ENCODE assay signal across 8 mouse cellular contexts in the genomic region with DNA sequence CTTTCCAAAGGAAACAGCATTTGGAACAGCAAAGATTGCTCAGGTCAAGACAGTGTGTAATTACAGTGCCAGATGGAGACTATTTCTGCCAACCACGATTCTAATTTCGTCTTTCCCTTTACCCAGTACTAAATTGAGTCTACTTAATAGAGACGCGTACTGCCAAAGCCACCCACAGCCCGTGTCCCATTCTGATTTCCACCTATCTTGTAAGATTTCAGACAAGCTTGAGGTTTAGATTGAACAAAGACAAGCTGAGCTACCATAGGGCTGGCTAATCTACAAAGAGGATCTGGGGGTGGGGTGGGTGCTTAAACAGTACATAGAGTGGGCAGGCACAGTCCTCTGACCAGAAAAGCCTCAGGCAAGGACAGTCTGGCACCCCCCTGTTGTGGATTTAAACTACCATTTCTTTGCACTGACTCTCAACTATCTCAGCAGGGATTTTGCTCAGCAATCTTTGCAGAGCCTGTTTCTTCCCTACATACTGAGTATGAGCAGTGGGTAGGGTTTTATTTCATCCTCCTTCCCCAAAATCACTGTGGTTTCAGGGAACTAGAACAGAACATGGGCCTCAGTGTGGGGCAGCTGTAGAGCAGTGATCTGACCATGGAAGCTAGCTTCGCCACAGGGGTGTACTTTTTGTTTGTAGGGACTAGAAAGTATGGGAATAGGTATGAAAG. TPM values are rescaled to one million over a fixed set of nuclear protein-coding genes. Genes with fewer than 3 reads are reported as not detected.
DNase-seq lines count a peak whose midpoint lies in the region; ATAC-seq and TF ChIP-seq lines count a peak whose summit lies in the region.

No protein-coding gene starts in this region.

- no peak overlapping the region for H3K4me2 ChIP-seq in forebrain, embryonic 13.5 days
- H3K4me2 ChIP-seq in forebrain, embryonic 12.5 days, result no peak overlapping the region

- H3K4me1 ChIP-seq in forebrain, embryonic 13.5 days, result peaks cover 23% of the 10 kb centered on the region
- H3K4me1 ChIP-seq in forebrain, embryonic 12.5 days, result peaks cover 23% of the 10 kb centered on the region
- no peaks in the 10 kb centered on the region for H3K4me1 ChIP-seq in lung, adult 2 months (ENCODE audit: control insufficient read depth, insufficient read depth, low read length)

- no peak for TF ChIP-seq CTCF in lung, adult 2 months (IDR thresholded peaks at IDR 0.05; ENCODE audit: insufficient read depth, low read length)

- no peaks in the 10 kb centered on the region for H3K9me3 ChIP-seq in forebrain, embryonic 13.5 days (replicated peaks)
- H3K9me3 ChIP-seq in forebrain, embryonic 12.5 days, result no peaks in the 10 kb centered on the region

- peak; percentile 36 to 41 for DNase-seq in right cerebral cortex, postnatal 10 days (ENCODE audit: low spot score in 2 of 2)
- no peak for DNase-seq in right cerebral cortex, postnatal 25 days
- peak; percentile 13 to 27 for DNase-seq in left cerebral cortex, adult 8-10 months (ENCODE audit: low spot score in 2 of 2)
- no peak for DNase-seq in lung, adult 2 months
- DNase-seq in thymus, postnatal 14 days, result no peak
- no peak for DNase-seq in lung, postnatal 14 days

- 58% methylated on average over 6 of the region's 6 CpGs for WGBS in forebrain, embryonic 13.5 days
- WGBS in forebrain, embryonic 12.5 days, result 59% methylated on average over 6 of the region's 6 CpGs
- 72% methylated on average over 6 of the region's 6 CpGs for WGBS in lung, adult 2 months

- H3K36me3 ChIP-seq in forebrain, embryonic 13.5 days (ENCODE audit: poor library complexity, severe bottlenecking), result no peaks in the 10 kb centered on the region
- H3K36me3 ChIP-seq in forebrain, embryonic 12.5 days (replicated peaks), result no peaks in the 10 kb centered on the region

- H3K4me3 ChIP-seq in forebrain, embryonic 13.5 days, result no peak overlapping the region
- no peak overlapping the region for H3K4me3 ChIP-seq in forebrain, embryonic 12.5 days (replicated peaks)
- no peak overlapping the region for H3K4me3 ChIP-seq in lung, adult 2 months (replicated peaks; ENCODE audit: extremely low read depth, low read depth, low read length)

- no peak for TF ChIP-seq POLR2A in lung, adult 2 months (IDR thresholded peaks at IDR 0.05; ENCODE audit: borderline replicate concordance, extremely low read depth, low read depth, low read length)

- H3K27ac ChIP-seq in forebrain, embryonic 13.5 days, result peak overlapping the region; percentile 44
- no peak overlapping the region for H3K27ac ChIP-seq in forebrain, embryonic 12.5 days

- peak; percentile 67 for ATAC-seq in forebrain, embryonic 13.5 days
- no peak for ATAC-seq in forebrain, embryonic 12.5 days (ENCODE audit: low FRiP score)

- H3K9ac ChIP-seq in forebrain, embryonic 13.5 days, result no peak overlapping the region
- no peak overlapping the region for H3K9ac ChIP-seq in forebrain, embryonic 12.5 days

- H3K27me3 ChIP-seq in forebrain, embryonic 13.5 days, result no peaks in the 10 kb centered on the region
- peaks cover 4% of the 10 kb centered on the region; the same call in 1 of the 2 replicates for H3K27me3 ChIP-seq in forebrain, embryonic 12.5 days

RNA-seq across cellular contexts. Expression of gene 1700010I14Rik, which starts 44.4 kb away (rescaled TPM):
- polyA plus RNA-seq in forebrain, embryonic 13.5 days (2015; fragmentation: Nextera tagmentation; extraction: Ambion mirVana), result 2.1 and 2.4 TPM in 2 replicates
- polyA plus RNA-seq in forebrain, embryonic 12.5 days (2016; fragmentation: Nextera tagmentation; extraction: Ambion mirVana), result 2.5 and 2.7 TPM in 2 replicates
- total RNA-seq in left cerebral cortex, adult 8-10 months (2022), result 1 to 10 TPM in 2 of 4 experiments, under 1 TPM in 2; 0.78 to 1.8 (median 1.3) TPM
- polyA plus RNA-seq in lung, adult 2 months (2012; rRNA removed), result 0.48 and 0.52 TPM in 2 replicates

Comparison
In these comparisons a context has a peak if more than half of its experiments do, and no peak if none do; other contexts are left out.
1. DNase-seq: peak in right cerebral cortex, postnatal 10 days (2 of 2) and left cerebral cortex, adult 8-10 months (2 of 2); none in right cerebral cortex, postnatal 25 days (single experiment), lung, adult 2 months (single experiment), thymus, postnatal 14 days (single experiment) and lung, postnatal 14 days (single experiment).